Mouse (Mus musculus) CD4-positive naive resting alpha-beta T cell, adult 57 days (primary cell): ENCODE data around the gene Men1. TPM values are rescaled to one million over a fixed set of nuclear protein-coding genes. Genes with fewer than 3 reads are reported as not detected.

Experiments used
- total RNA-seq: library from RNA; stranded (reverse); gene quantifications from one replicate; pipeline ENCODE4 v1.2.4, GENCODE M21; 2023

Men1 gene
- total RNA-seq, result 38.0 TPM

GRCm38 (mm10) chr19:6334673-6335457 lies at the start of gene Men1:
Gene Men1, plus strand, starts transcription at chr19:6334979.

DNA sequence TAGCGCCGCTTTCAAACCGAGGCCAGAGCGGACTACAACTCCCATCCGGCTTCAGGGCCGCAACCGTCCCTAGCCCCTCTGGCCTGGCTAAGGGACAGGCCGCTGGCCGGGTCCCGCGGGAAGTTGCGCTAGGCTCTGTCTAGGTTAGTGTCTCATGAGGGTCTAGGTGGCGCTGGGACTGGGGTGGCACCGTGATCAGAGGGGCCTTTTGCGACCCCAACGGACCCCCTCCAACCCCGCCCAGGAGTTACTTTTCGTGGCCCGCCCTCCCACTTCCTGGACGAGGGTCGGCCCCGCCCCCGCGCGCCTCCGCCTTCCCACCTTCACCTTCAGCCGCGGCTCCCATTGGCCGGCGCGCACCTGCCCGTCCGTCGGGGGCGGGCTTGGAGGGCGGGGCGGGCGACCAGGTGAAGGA lies 28.6 kb upstream of the Men1 start, which contains the start of gene Cdc42bpg:
Cdc42bpg (plus strand) TSS at position 320 of the 415 bp plus-strand sequence.

GRCm38 (mm10) chr19:6340524-6341452 lies 6.0 kb downstream of the Men1 start, which contains the start of gene Map4k2:
Gene Map4k2, plus strand, starts transcription at chr19:6341135.

DNA sequence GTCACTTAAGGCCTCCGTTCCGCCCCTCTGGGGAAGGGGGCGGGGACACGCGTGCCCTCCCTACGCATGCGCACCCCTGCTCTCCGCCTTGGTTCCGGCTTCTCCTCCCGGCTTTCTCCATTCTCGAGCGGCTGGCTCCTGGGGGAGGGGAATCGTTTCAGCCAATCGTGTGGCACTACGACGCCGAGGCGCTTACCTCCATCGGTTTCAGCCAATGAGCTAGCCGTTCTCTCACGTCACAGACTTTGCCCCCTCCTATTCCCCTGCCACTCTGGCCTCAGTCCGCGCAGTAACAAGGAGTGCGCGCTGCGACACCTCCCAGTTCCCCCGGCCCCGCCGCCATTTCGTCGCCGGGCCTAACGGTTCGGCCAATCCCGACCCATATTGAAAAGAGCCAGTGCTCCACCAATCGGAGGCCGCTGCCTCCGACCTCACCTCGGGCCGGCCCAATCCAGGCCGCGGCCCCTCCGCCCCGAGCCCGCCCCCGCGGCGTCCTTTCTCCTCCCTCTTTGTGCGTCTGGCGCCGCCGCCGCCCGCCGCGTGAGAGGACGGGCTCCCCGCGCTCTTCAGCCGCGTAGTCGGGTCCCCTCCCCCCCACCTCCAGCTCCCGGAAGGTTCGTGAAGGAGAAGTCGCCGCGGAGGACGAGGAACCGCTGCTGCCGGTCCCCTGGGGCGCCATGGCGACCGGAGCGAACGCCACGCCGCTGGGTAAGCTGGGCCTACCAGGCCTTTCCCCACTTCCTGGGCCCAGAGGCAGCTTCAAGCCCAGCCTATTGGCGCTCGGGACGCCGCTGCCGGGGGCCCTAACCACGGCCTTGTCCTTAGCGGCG lies 28.8 kb downstream of the Men1 start, which contains the start of gene Sf1:
Sf1 (plus strand) TSS at position 280 of the 830 bp plus-strand sequence.

DNA sequence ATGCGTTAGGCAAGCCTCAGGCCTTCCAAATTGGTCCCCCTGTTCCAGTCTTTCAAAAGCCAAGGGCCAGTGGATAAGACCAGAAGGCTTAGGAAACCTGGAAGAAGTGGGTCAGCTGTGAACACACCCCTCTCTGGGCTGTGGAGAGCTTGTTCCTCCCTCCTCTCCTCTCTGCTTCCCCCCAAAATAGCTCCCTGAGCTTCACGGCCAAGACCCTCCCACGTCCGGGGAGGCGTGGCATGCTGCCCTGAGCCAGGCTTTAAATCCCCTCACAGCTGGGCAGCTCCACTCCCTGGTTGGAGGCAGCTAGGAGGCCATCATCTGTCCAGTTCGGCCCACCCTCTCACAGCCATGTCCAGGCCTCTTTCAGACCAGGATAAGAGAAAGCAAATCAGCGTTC lies 49.3 kb downstream of the Men1 start, which contains the start of gene Pygm:
Pygm (plus strand) TSS at position 272 of the 400 bp plus-strand sequence.

Other genes with a start within 250 kb of the Men1 start
- 0.95 TPM for gene Cdca5, start 250.0 kb upstream of the Men1 start, total RNA-seq
- not detected for gene AC131692.1, start 240.6 kb upstream of the Men1 start, total RNA-seq
- gene Naaladl1, start 229.2 kb upstream of the Men1 start, total RNA-seq, result not detected
- gene Sac3d1, start 216.3 kb upstream of the Men1 start, total RNA-seq, result 13.2 TPM
- gene Snx15, start 206.7 kb upstream of the Men1 start, total RNA-seq, result 33.3 TPM
- gene Batf2, start 194.0 kb upstream of the Men1 start, total RNA-seq, result not detected
- 26.4 TPM for gene Arl2, start 193.4 kb upstream of the Men1 start, total RNA-seq
- gene Majin, start 150.6 kb upstream of the Men1 start, total RNA-seq, result not detected
- not detected for gene Gpha2, start 108.6 kb upstream of the Men1 start, total RNA-seq
- gene Ppp2r5b, start 99.1 kb upstream of the Men1 start, total RNA-seq, result 26.0 TPM
- gene Atg2a, start 93.3 kb upstream of the Men1 start, total RNA-seq, result 188 TPM
- gene Ehd1, start 58.3 kb upstream of the Men1 start, total RNA-seq, result 24.4 TPM
- gene Cdc42bpg, start 28.5 kb upstream of the Men1 start, total RNA-seq, result 8.2 TPM
- gene Map4k2, start 6.2 kb downstream of the Men1 start, total RNA-seq, result 557 TPM
- gene Sf1, start 28.7 kb downstream of the Men1 start, total RNA-seq, result 1,089 TPM
- gene Pygm, start 49.4 kb downstream of the Men1 start, total RNA-seq, result 46.4 TPM
- gene Rasgrp2, start 64.4 kb downstream of the Men1 start, total RNA-seq, result 934 TPM
- gene Nrxn2, start 83.8 kb downstream of the Men1 start, total RNA-seq, result 0.38 TPM
- not detected for gene Slc22a12, start 208.1 kb downstream of the Men1 start, total RNA-seq